Mouse (Mus musculus) cerebellum, adult 2 months (tissue): ENCODE measurements around the gene Ssh2.
A peak's percentile ranks its signal among the peaks of the same experiment; 100 is the strongest.

Experiments used
- CTCF ChIP-seq: fragments of 200-500 bp; IDR thresholded peaks from 2 replicates; pipeline ENCODE4 v1.5.1; 2011; ENCODE audit warnings: low read depth, mild to moderate bottlenecking, control low read depth, low read length, moderate library complexity, borderline replicate concordance; ENCODE audit not compliant: insufficient read depth
- POLR2A ChIP-seq: fragments of 200-500 bp; IDR thresholded peaks from 2 replicates; pipeline ENCODE4 v1.6.1; 2011; ENCODE audit warnings: low read length, control low read depth, borderline replicate concordance; ENCODE audit not compliant: insufficient read depth

- TF ChIP-seq CTCF (peak; percentile 14; the same call in 1 of the 2 replicates), POLR2A (no peak)
Observed at GRCm38 (mm10) chr11:77497341-77497756, 281.3 kb downstream of the Ssh2 start.
